Mouse (Mus musculus) neural tube, embryonic 12.5 days (tissue): ENCODE results near the gene Dcaf1. TPM values are rescaled to one million over a fixed set of nuclear protein-coding genes. Genes with fewer than 3 reads are reported as not detected.

Source experiments
- ATAC-seq: fragments of 200-750 bp; cut with Nextera tagmentation; 2 replicates; pipeline ENCODE4 v1.8.0; 2017; ENCODE audit warnings: low read depth, mild to moderate bottlenecking, moderate TSS enrichment, moderate library complexity; ENCODE audit not compliant: low FRiP score
- H3K27ac ChIP-seq: fragments of 300-500 bp; sonication (generic); 2 replicates; pipeline ENCODE4 v1.5.1; 2016
- H3K27me3 ChIP-seq: fragments of 300-500 bp; sonication (generic); replicated peaks from 2 replicates; pipeline ENCODE4 v1.6.1; 2016; ENCODE audit warnings: mild to moderate bottlenecking
- H3K36me3 ChIP-seq: fragments of 300-500 bp; sonication (generic); 2 replicates; pipeline ENCODE4 v1.6.1; 2016; ENCODE audit warnings: mild to moderate bottlenecking
- H3K4me1 ChIP-seq: fragments of 300-500 bp; sonication (generic); 2 replicates; pipeline ENCODE4 v1.6.1; 2016
- H3K4me2 ChIP-seq: fragments of 300-500 bp; sonication (generic); replicated peaks from 2 replicates; pipeline ENCODE4 v1.6.1; 2016; ENCODE audit warnings: mild to moderate bottlenecking
- H3K4me3 ChIP-seq: fragments of 300-500 bp; sonication (generic); 2 replicates; pipeline ENCODE4 v1.5.1; 2016
- H3K9ac ChIP-seq: fragments of 300-500 bp; sonication (generic); 2 replicates; pipeline ENCODE4 v1.6.1; 2016; ENCODE audit warnings: mild to moderate bottlenecking
- H3K9me3 ChIP-seq: fragments of 300-500 bp; sonication (generic); 2 replicates; pipeline ENCODE4 v1.6.1; 2016; ENCODE audit warnings: mild to moderate bottlenecking
- WGBS: fragments of 180-500 bp; shearing (Covaris S2); methylation state at CpG from one replicate; pipeline ENCODE4 v1.1.7; 2016; 5-methylcytosine and 5-hydroxymethylcytosine counted together
- polyA plus RNA-seq: library from polyadenylated mRNA; unstranded; fragments of >200 nt; fragmentation: Nextera tagmentation; extraction: Ambion mirVana; gene quantifications from 2 replicates; pipeline ENCODE4 v1.2.1, GENCODE M21; 2016

The Dcaf1 gene
- polyA plus RNA-seq, 1 experiment from 2014 or later = 24.0 TPM

GRCm38 (mm10) chr9:106882176-106882575 lies 60.5 kb downstream of the Dcaf1 start:
- no peaks in the 10 kb centered on the region for H3K9me3 ChIP-seq
- H3K9ac ChIP-seq = no peak overlapping the region
- WGBS = 62% methylated on average over 4 of the region's 4 CpGs
- peaks cover 46% of the 10 kb centered on the region for H3K4me1 ChIP-seq
- no peak overlapping the region for H3K27ac ChIP-seq
- no peak for ATAC-seq
- peak overlapping the region; percentile 96 for H3K4me2 ChIP-seq
- no peak overlapping the region for H3K4me3 ChIP-seq
- no peaks in the 10 kb centered on the region for H3K27me3 ChIP-seq
- peaks cover 63% of the 10 kb centered on the region for H3K36me3 ChIP-seq

- Histone ChIP-seq H3K36me3 (peaks cover 66% of the 10 kb centered on the region), H3K27ac (no peak overlapping the region), H3K9me3 (no peaks in the 10 kb centered on the region), H3K4me3 (0 out of 2 replicates have a peak overlapping the region, but pooled peaks have one; percentile 8), H3K4me1 (peaks cover 55% of the 10 kb centered on the region), H3K27me3 (no peaks in the 10 kb centered on the region), H3K9ac (peak overlapping the region; percentile 9; the same call in 1 of the 2 replicates), H3K4me2 (peak overlapping the region; percentile 96)
- 84% methylated on average over 3 of the region's 3 CpGs for WGBS
- no peak for ATAC-seq
Observed at GRCm38 (mm10) chr9:106883085-106883484, 61.4 kb downstream of the Dcaf1 start.

GRCm38 (mm10) chr9:106884306-106884705 lies 62.6 kb downstream of the Dcaf1 start:
- Histone ChIP-seq H3K27ac (no peak overlapping the region), H3K36me3 (peaks cover 70% of the 10 kb centered on the region), H3K9ac (peak overlapping the region; percentile 99), H3K4me2 (peak overlapping the region; percentile 96), H3K4me3 (peak overlapping the region; percentile 98), H3K4me1 (peaks cover 62% of the 10 kb centered on the region), H3K27me3 (no peaks in the 10 kb centered on the region), H3K9me3 (no peaks in the 10 kb centered on the region)
- no peak for ATAC-seq
- 43% methylated on average over 16 of the region's 16 CpGs for WGBS

- no peak for ATAC-seq
- H3K36me3 ChIP-seq = peaks cover 70% of the 10 kb centered on the region
- H3K4me2 ChIP-seq = peak overlapping the region; percentile 96
- H3K9me3 ChIP-seq = no peaks in the 10 kb centered on the region
- peaks cover 71% of the 10 kb centered on the region for H3K4me1 ChIP-seq
- 23% methylated on average over 44 of the region's 44 CpGs for WGBS
- H3K4me3 ChIP-seq = peak overlapping the region; percentile 98
- H3K27me3 ChIP-seq = no peaks in the 10 kb centered on the region
- H3K27ac ChIP-seq = no peak overlapping the region
- peak overlapping the region; percentile 99 for H3K9ac ChIP-seq
Observed at GRCm38 (mm10) chr9:106884996-106885900, 63.6 kb downstream of the Dcaf1 start.

GRCm38 (mm10) chr9:106885901-106886731 lies 64.4 kb downstream of the Dcaf1 start:
- Histone ChIP-seq H3K4me2 (peak overlapping the region; percentile 96), H3K9ac (peak overlapping the region; percentile 99), H3K27ac (peak overlapping the region; percentile 93), H3K4me3 (peak overlapping the region; percentile 98), H3K4me1 (peaks cover 80% of the 10 kb centered on the region), H3K36me3 (peaks cover 70% of the 10 kb centered on the region), H3K9me3 (no peaks in the 10 kb centered on the region), H3K27me3 (no peaks in the 10 kb centered on the region)
- peak; percentile 7; the same call in 1 of the 2 replicates for ATAC-seq
- WGBS = under 1% methylated on average over 105 of the region's 107 CpGs

GRCm38 (mm10) chr9:106886828-106887702 lies 65.4 kb downstream of the Dcaf1 start, which contains the start of gene Rbm15b:
Rbm15b (minus strand) TSS chr9:106887428.
- 3% methylated on average over 97 of the region's 101 CpGs for WGBS
- Histone ChIP-seq H3K4me2 (peak within 1 kb of the TSS; percentile 96), H3K9ac (peak within 1 kb of the TSS; percentile 99), H3K4me1 (peaks cover 75% of the 10 kb centered on the region), H3K36me3 (peaks cover 60% of the 10 kb centered on the region), H3K27me3 (no peaks in the 10 kb centered on the region), H3K27ac (peak within 1 kb of the TSS; percentile 93), H3K4me3 (peak within 1 kb of the TSS; percentile 98), H3K9me3 (no peaks in the 10 kb centered on the region)
- ATAC-seq = peak; percentile 55

GRCm38 (mm10) chr9:106888346-106888745 lies 66.7 kb downstream of the Dcaf1 start:
- no peak overlapping the region for H3K4me2 ChIP-seq
- H3K9ac ChIP-seq = no peak overlapping the region
- peaks cover 64% of the 10 kb centered on the region for H3K4me1 ChIP-seq
- ATAC-seq = no peak
- H3K9me3 ChIP-seq = no peaks in the 10 kb centered on the region
- no peaks in the 10 kb centered on the region for H3K27me3 ChIP-seq
- WGBS = 96% methylated on average over 3 of the region's 3 CpGs
- H3K36me3 ChIP-seq = peaks cover 48% of the 10 kb centered on the region
- H3K4me3 ChIP-seq = no peak overlapping the region
- no peak overlapping the region for H3K27ac ChIP-seq

GRCm38 (mm10) chr9:106889321-106889720 lies 67.6 kb downstream of the Dcaf1 start:
- no peak overlapping the region for H3K4me3 ChIP-seq
- no peak for ATAC-seq
- H3K27me3 ChIP-seq = no peaks in the 10 kb centered on the region
- peaks cover 57% of the 10 kb centered on the region for H3K4me1 ChIP-seq
- peaks cover 41% of the 10 kb centered on the region for H3K36me3 ChIP-seq
- H3K9me3 ChIP-seq = no peaks in the 10 kb centered on the region
- no peak overlapping the region for H3K27ac ChIP-seq
- 91% methylated on average over 9 of the region's 9 CpGs for WGBS
- H3K4me2 ChIP-seq = 0 out of 2 replicates have a peak overlapping the region, but pooled peaks have one; percentile 5
- no peak overlapping the region for H3K9ac ChIP-seq

GRCm38 (mm10) chr9:106890496-106891240 lies 69.0 kb downstream of the Dcaf1 start:
- no peak for ATAC-seq
- peaks cover 43% of the 10 kb centered on the region for H3K4me1 ChIP-seq
- WGBS = 72% methylated on average over 8 of the region's 8 CpGs

GRCm38 (mm10) chr9:106891341-106891741 lies 69.7 kb downstream of the Dcaf1 start:
- peak overlapping the region; percentile 98 for H3K4me3 ChIP-seq
- under 1% methylated on average over 17 of the region's 17 CpGs for WGBS
- no peak for ATAC-seq

More at GRCm38 (mm10) chr9:106890496-106891240, 69.0 kb downstream of the Dcaf1 start:
- Histone ChIP-seq H3K9ac (peak overlapping the region; percentile 93), H3K4me2 (peak overlapping the region; percentile 76), H3K27me3 (no peaks in the 10 kb centered on the region), H3K36me3 (peaks cover 31% of the 10 kb centered on the region), H3K9me3 (no peaks in the 10 kb centered on the region), H3K4me3 (peak overlapping the region; percentile 98), H3K27ac (no peak overlapping the region)

More at GRCm38 (mm10) chr9:106891341-106891741, 69.7 kb downstream of the Dcaf1 start:
- Histone ChIP-seq H3K9me3 (no peaks in the 10 kb centered on the region), H3K27me3 (no peaks in the 10 kb centered on the region), H3K4me1 (peaks cover 39% of the 10 kb centered on the region), H3K9ac (peak overlapping the region; percentile 93), H3K36me3 (peaks cover 32% of the 10 kb centered on the region), H3K27ac (peak overlapping the region; percentile 81), H3K4me2 (peak overlapping the region; percentile 76)
